Mouse (Mus musculus) midbrain, embryonic 14.5 days (tissue): ENCODE data around the gene Phf3. TPM values are rescaled to one million over a fixed set of nuclear protein-coding genes. Genes with fewer than 3 reads are reported as not detected.
"Not testable (repeated sequence)": the region's sequence is repeated elsewhere in the genome, so short reads cannot be mapped to it uniquely, and the experiment has no call there.

Experiments used
- ATAC-seq: fragments of 200-750 bp; cut with Nextera tagmentation; 2 replicates; pipeline ENCODE4 v1.8.0; 2017; ENCODE audit warnings: moderate number of reproducible peaks, moderate library complexity; ENCODE audit not compliant: low FRiP score, low TSS enrichment
- DNase-seq: peaks from one replicate; pipeline ENCODE4 v3.0.0-alpha.2; 2015
- H3K27ac ChIP-seq: fragments of 300-500 bp; sonication (generic); replicated peaks from 2 replicates; pipeline ENCODE4 v1.5.1; 2014; ENCODE audit warnings: mild to moderate bottlenecking, low read depth, low read length, moderate library complexity
- H3K27me3 ChIP-seq: fragments of 300-500 bp; sonication (generic); 2 replicates; pipeline ENCODE4 v1.6.1; 2014; ENCODE audit warnings: low read length, control low read depth, mixed read lengths; ENCODE audit not compliant: control insufficient read depth, insufficient read depth
- H3K36me3 ChIP-seq: fragments of 300-500 bp; sonication (generic); 2 replicates; pipeline ENCODE4 v1.6.1; 2014; ENCODE audit warnings: low read length, control low read depth; ENCODE audit not compliant: control insufficient read depth, insufficient read depth
- H3K4me1 ChIP-seq: fragments of 300-500 bp; sonication (generic); 2 replicates; pipeline ENCODE4 v1.6.1; 2014; ENCODE audit warnings: mild to moderate bottlenecking, antibody characterized with exemption, low read length, control low read depth; ENCODE audit not compliant: control insufficient read depth, insufficient read depth
- H3K4me2 ChIP-seq: fragments of 300-500 bp; sonication (generic); 2 replicates; pipeline ENCODE4 v1.6.1; 2014; ENCODE audit warnings: mild to moderate bottlenecking, low read length, moderate library complexity
- H3K4me3 ChIP-seq: fragments of 300-500 bp; sonication (generic); replicated peaks from 2 replicates; pipeline ENCODE4 v1.5.1; 2014; ENCODE audit warnings: low read depth, low read length
- H3K9ac ChIP-seq: fragments of 300-500 bp; sonication (generic); replicated peaks from 2 replicates; pipeline ENCODE4 v1.6.1; 2014; ENCODE audit warnings: mild to moderate bottlenecking, low read length, moderate library complexity
- H3K9me3 ChIP-seq: fragments of 300-500 bp; sonication (generic); 2 replicates; pipeline ENCODE4 v1.6.1; 2016; ENCODE audit warnings: low read length, control low read depth, mixed read lengths; ENCODE audit not compliant: control insufficient read depth
- WGBS: fragments of 180-500 bp; shearing (Covaris S2); extraction: QIAGEN DNeasy Blood & Tissue Kit; methylation state at CpG from one replicate; pipeline ENCODE4 v1.1.7; 2014; 5-methylcytosine and 5-hydroxymethylcytosine counted together
- polyA plus RNA-seq: library from polyadenylated mRNA; unstranded; fragments of >200 nt; fragmentation: Nextera tagmentation; extraction: Ambion mirVana; gene quantifications from 2 replicates; pipeline ENCODE4 v1.2.1, GENCODE M21; 2014

Phf3 gene
- polyA plus RNA-seq, 1 experiment from 2014 or later: 59.1 TPM

DNA sequence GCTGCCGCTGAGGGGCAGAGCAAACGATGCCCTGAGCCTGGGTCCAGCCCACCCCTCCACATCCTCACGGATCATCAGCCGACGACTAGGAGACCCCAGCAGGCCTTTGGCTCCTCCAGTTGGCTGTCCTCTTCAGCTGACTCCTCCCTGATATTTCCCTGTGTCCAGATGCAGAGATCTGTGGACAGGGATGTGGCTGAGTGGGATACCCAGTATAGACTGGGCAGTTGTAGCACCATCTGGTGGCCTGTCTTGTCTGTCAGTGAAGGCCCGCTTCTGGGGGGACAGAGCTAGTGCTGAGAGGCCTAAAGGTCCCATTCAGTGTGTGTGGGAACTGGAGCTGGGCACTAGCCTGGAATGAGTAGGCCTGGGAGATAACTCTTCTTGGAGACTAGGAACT is 101.9 kb downstream of the Phf3 start:
- 78% methylated on average over 6 of the region's 6 CpGs for WGBS
- no peak for ATAC-seq
- H3K36me3 ChIP-seq: no peaks in the 10 kb centered on the region

GRCm38 (mm10) chr1:30770599-30770998 is 103.1 kb downstream of the Phf3 start:
- WGBS: 93% methylated on average over 13 of the region's 16 CpGs
- not testable (repeated sequence) for H3K27ac ChIP-seq, H3K4me2 ChIP-seq, H3K9me3 ChIP-seq, DNase-seq, H3K4me3 ChIP-seq, ATAC-seq, H3K9ac ChIP-seq, H3K36me3 ChIP-seq, H3K27me3 ChIP-seq, H3K4me1 ChIP-seq

More for the DNA sequence above, 101.9 kb downstream of the Phf3 start:
- no peaks in the 10 kb centered on the region for H3K4me1 ChIP-seq
- no peak overlapping the region for H3K27ac ChIP-seq
- H3K4me3 ChIP-seq: no peak overlapping the region
- H3K4me2 ChIP-seq: no peak overlapping the region
- no peak overlapping the region for H3K9ac ChIP-seq
- no peaks in the 10 kb centered on the region for H3K9me3 ChIP-seq
- DNase-seq: peak; percentile 26
- no peaks in the 10 kb centered on the region for H3K27me3 ChIP-seq

GRCm38 (mm10) chr1:30756794-30757193 is 116.9 kb downstream of the Phf3 start:
- ATAC-seq (no peak), DNase-seq (no peak)
- H3K4me1 ChIP-seq: no peaks in the 10 kb centered on the region
- no peaks in the 10 kb centered on the region for H3K36me3 ChIP-seq
- H3K9me3 ChIP-seq: no peaks in the 10 kb centered on the region
- no peaks in the 10 kb centered on the region for H3K27me3 ChIP-seq
- no peak overlapping the region for H3K4me3 ChIP-seq
- H3K27ac ChIP-seq: no peak overlapping the region
- no peak overlapping the region for H3K9ac ChIP-seq
- no peak overlapping the region for H3K4me2 ChIP-seq

- H3K9ac ChIP-seq: no peak overlapping the region
- no peaks in the 10 kb centered on the region for H3K9me3 ChIP-seq
- H3K4me3 ChIP-seq: no peak overlapping the region
- H3K27me3 ChIP-seq: no peaks in the 10 kb centered on the region
- no peaks in the 10 kb centered on the region for H3K36me3 ChIP-seq
- 50% methylated on average over 3 of the region's 3 CpGs for WGBS
- no peak overlapping the region for H3K4me2 ChIP-seq
- H3K4me1 ChIP-seq: no peaks in the 10 kb centered on the region
- DNase-seq: no peak
- no peak overlapping the region for H3K27ac ChIP-seq
- ATAC-seq: no peak
These were observed 118.1 kb downstream of the Phf3 start for GRCm38 (mm10) chr1:30755453-30756224.

Other genes starting within 250 kb of the Phf3 start
- not detected in 2 replicates for gene AC153137.1, start 104.0 kb upstream of the Phf3 start, polyA plus RNA-seq